Mouse (Mus musculus) kidney, postnatal 10 days (tissue): Measurements from ENCODE around the gene Prkab1.

Experiments
- DNase-seq: peaks from one replicate; pipeline ENCODE4 v3.0.0; 2021; ENCODE audit warnings: mixed read lengths

Gene Prkab1

DNA sequence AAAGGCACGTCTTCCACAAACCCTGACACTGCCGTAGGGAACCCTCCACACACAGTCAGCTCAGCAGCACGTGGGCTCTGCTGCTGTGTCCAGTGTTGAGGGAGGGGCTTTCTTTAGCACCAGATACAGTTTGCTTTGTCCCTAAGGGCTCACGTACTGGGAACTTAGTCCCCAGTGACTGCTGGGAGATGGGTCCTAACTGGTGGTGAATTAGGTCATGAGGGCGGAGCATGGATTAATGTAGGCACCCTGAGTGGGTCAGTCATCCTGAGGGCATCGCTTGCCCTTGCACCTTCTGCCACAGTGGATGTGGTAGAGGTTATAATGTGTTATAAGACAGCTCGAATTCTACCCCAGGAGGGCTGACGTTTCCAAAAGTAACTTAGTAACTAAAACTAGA is 6.9 kb downstream of the Prkab1 start:
- DNase-seq: no peak

DNA sequence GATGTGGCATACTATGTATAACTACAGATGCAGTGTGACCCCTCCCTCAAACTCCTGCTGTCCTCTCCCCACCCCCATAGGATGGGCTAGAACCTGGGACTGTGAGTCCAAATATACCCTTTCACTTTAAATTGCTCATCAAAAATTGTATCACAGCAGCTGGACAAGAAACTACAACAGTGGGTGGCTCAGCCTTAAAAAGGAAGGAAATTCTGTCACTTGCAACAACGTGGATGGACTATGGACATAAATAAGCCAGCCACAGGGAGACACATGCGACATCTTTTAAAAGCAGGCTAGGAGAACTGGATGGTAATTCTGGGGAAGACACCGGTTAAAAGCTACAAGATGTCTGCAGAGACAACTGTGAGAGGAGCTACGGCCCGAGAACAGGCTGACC is 7.8 kb downstream of the Prkab1 start:
- no peak for DNase-seq

DNA sequence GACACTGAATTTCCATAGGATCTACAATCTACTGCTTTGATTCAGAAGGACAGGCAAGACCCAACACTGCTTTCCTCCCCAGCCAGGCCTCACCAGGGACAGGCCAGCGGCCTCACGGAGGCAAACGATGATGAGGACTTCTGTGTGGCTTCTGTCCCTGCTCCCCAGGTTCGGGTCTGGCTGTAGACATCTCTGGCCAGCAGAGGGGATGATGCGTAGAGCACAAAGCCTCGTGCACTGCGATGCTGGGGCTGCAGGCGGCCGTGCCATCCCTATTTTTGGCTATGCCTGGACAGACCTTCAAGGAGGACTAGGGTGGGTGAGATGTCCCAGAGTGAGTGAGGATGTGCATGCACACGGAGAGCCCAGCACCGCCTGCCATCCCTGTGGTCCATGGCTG is 10.1 kb downstream of the Prkab1 start:
- DNase-seq: no peak

DNA sequence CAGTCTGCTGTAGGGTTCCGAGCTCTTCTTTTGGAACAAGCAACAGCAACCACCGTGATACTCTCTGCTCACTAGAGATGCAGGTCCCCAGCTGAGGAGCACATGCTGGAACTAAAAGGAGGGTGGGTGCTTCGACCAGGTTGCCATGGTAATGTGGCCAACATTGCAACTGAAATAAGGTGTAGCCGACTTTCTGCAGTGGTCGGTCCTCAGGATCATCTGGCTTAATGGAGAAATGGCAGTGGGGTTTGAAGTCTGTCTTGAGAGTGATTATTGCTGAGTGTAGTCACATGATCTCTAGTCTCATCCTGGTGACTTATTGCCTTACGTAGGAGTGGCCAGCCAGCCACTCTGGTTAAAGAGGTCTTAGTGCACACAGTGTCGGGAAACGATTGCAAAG is 10.5 kb downstream of the Prkab1 start:
- no peak for DNase-seq

DNA sequence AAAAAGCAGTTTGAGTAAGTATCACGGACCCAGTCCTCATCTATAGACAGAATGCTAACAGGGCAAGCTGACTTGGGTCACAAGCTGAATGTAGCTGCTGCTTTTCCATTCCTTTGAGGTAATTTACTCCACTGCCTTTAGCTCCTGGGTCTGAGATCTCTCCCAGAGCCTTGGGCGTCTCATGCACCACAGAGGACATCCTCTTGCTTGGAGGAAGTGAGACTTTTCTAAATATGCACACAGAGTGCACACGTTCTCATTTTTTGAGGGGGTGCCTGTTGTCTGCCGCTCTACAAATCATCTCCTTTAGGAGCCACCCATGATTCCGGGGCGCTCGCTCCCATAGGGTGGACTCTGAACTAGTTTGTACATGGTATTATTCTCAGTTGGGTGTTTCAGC is 11.8 kb downstream of the Prkab1 start:
- no peak for DNase-seq

DNA sequence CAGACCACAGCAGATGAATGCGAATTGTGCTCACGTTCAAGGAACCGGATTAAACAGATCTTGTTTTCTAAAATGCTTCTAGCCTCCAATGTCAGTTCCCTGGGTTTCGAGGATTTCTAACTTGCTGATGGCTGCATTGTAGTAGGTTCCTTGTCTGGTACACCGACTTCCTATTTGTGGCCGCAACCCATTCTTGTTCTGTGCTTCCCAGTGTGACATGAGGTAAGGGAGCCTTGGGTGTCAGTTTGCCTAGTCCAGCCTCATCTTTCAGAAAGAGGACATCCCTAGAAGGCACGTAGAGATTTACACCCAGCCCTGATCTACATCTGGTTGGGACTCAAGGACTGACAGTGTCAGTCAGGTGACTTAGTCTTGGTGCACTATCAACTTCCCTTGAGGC is 12.6 kb downstream of the Prkab1 start:
- no peak for DNase-seq

DNA sequence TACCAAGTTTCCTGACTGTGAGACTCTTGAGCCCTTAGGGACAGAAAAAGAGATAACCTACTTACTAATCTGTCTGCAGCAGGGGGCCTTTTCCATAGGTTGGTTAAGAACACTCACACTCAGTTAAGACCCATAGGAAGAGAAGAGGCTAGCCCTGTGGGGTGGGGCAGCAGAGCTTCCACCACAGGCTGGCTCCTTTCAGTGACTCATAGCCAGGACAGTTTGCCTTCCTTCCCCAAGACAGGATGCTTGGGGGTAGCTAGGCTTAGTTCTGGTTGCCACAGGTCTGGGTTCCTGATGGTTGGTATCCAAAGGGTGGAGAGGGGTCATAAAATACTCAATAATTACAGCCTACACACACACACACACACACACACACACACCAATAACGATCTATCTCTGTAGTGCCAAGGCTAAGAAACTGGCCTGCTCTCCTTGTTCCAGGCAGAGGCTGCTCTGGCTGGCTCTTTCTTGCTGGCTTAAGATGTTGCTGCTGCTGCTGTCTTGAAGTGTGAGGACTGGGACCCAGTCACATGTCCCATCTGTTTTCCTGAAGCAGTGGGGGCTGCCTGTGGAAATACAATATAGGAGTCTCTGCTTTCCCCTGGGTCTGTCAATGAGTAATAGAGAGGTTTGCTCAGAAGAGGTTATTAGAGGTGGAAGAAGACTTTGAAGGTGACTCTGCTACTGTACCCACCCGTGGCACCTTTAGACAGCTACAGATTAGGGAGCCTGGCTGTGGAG is 14.3 kb downstream of the Prkab1 start:
- DNase-seq: peak; percentile 38

DNA sequence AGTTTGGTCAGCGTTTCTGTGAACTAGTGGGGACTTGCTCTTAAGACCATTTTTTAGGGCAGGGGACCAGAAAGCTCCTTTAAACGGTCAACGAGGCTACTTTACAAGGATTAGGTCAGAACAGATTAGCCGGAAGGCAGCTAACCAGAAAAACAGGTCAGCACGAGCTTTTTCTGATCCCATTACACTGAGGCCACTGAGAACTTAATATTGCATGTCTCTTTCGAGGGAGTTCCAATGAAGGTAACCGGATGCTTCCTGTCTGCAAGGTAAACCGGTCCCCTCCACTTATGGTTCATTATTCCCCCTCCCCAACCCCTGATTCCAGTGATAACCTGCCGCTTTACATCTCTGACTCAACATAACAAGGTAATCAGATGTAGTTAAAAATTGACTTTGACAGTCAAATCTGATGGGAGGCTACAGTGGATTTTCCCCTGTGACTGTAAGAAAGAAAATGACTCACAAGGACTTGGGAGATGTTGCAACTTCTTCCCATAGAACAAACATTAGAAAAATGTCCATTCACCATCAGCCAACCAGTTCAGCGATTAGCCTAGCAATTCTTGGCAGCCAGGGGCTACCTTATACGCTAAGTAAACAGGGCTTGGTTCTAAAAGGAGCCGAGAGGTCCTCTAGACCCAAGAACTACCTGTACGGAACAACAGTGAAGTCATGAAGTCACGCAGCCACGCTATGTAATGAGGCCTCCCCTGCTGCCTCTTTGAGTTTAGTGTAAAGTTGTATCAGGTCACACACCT is 15.0 kb downstream of the Prkab1 start:
- DNase-seq: peak; percentile 7

DNA sequence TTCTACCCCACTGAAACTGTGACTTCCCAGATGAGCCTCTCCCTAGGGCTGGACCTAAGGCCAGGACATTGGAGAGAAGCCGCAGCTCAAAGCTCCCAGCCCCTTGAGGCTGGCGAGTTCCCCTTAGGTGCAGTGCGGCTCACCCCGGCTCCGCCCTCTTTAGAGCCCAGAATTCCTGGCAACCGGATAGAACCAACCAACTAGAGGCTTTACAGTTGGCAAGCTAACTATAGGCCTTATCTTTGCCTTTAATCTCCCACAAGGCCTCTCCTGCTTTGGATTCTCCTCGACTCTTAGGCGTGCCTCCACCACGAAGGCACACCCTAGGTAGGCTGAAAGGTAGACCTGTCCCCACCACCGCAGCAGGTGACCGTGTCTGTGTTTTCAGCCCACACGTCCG is 16.6 kb downstream of the Prkab1 start:
- DNase-seq: peak; percentile 16

DNA sequence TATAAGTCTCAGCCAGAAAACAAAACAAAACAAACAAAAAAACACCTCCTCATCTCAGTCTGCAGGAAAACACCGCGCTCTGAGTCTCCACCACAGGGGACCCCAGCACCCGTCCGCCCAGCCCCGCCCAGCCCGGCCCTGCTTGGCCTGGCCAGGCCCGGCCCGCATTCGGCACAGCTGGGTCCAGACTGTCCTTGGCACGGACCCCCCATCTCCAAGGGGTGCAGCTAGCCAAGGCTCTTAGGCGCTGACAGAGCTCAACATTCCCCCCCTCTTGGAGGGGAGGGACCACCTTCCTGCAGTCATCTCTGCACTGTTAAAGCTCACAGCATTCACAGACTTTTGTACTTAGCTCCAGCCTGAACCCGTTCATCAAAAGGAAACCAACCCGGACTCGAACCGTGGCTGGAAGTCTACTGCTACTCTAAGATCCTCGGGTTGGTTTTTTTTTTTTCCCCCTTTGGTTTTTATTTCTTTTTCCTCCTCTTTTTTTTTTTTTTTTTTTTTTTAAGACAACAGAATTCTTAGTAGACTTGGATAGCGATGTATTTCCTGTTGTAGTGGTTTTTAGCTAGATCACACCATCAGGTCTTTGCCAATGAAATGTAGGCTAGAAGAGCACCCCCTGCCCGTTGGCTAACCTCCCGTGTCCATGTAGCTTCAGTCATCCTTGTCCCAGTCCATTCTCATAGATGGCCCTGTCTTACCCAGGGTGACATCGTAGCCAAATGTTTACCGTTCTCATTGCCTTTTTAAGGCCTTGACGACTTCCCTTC is 17.8 kb downstream of the Prkab1 start:
- DNase-seq: peak; percentile 70

DNA sequence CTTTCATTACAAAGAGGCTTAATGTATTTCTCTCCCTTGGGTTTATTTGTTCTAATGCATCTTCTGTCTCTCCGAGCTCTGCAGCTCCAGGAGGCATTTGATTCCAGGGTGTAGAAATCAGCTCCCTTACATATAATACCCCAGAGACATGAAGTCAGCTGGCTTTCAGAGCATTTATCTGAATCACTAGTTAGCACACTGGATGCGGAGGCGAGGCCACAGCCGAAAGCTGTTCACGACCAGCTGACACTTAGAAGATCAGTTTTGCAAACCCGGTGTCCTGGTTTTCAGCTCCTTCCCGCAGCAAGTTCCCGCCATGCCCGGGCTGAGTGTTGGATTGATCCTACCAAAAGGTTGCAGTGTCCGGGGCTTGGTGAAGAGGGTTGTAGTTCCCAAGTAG is 20.0 kb downstream of the Prkab1 start:
- DNase-seq: no peak

DNA sequence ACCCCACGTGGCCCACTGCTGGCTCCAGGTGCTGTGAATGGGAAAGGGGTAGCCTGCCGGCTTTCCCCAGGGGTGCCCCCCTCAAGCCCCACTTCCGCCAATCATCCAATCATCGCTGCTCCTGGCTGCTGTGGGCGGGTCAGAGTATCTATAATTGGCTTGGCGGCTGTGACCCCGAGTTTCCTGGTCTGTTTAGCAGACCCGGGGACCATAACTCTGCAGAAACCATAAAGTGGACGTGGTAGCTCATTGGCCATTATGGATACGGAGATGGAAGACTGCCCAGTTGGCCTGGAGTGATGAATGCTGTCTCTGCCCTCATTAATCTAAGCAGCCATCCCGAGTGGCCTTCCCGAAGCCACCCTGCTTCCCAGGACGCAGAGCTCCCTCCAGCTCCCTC is 20.5 kb downstream of the Prkab1 start:
- peak; percentile 71 for DNase-seq

DNA sequence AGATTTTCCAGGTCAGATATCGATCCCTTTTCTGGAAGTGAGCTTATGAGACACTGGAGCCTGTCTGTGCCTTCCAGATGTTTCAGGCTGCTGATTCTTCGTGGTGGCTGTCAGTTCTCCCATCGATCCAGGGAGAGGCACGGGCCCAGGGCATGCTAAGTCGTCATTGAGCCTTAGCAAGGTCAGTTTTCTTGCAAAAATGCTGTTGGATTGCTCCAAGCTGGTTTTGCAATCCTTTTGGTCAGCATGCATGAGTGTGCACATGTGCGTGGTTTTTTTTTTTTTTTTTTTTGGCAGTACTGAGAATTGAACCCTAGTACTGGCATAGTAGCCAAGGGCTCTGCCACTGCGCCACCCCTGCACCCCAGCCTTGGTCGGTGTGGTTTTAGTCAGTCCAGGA is 21.2 kb downstream of the Prkab1 start:
- DNase-seq: no peak

DNA sequence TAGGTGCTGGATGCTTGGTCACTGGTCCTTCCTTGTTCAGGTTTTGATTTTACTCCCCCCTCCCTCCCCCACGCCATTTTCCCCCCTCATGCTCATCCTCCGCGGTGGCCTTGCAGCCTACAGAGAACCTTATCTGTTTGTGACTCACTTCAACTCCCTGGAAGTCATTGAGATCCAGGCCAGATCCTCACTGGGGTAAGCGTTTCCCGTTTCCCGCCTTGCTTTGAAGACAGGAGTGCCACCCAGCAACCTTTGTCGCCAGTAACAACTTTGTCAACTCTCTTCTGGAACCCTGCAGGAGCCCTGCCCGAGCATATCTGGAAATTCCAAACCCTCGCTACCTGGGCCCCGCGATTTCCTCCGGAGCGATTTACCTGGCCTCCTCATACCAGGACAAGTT is 26.9 kb downstream of the Prkab1 start:
- no peak for DNase-seq

DNA sequence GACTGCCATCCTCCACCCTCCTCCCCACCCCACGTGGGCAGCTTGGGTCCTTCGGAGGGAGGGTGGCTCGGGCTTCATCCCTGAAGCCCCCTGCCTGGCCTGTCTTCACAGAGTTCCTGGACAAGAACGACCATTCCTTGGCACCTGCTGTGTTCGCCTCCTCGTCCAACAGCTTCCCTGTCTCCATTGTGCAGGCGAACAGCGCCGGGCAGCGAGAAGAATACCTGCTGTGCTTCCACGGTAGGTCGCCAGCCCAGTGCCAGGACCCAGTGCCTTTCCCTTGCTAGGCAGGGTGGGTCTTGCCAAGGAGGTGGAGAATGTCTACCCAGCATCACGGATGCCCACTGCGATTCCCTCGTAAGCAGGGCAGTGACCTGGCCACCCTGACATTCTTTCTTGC is 30.2 kb downstream of the Prkab1 start:
- no peak for DNase-seq

DNA sequence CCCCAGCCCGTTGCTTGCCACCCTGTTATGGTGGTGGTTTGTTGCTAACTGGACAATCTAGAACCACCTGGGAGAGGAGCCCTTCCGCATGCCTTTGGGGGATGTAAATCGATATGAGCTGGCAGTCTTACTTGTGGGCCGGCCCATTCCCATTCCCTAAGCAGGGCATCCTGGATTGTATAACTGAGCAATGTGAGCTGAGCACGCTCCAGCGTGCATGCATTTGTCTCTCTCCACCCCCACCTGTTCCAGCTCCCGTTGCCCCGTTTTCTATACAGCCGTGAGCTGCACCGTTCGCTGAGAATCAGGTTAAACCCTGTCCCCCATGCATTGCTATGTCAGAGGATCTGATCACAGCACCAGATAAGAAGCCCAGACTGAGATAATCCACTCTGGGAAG is 32.6 kb downstream of the Prkab1 start:
- DNase-seq: no peak

DNA sequence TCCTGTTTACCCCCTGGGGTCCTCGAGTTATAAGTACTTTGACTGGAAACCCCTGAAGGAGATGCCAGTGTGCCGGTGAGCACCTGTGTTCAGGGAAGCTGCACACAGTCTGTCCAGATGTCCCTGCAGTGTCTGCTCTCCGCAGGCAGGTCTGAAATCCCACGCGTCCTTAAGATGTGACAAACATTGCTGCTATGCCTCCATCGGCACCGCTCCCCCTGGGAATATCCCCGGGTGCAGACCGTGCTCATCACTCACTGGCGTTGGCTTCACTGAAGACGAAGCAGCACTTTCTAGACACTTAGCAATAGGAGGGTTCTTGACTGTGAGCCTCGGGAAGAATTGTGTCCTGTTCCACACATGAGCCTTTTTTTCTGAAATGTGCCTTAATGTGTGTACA is 37.0 kb downstream of the Prkab1 start:
- DNase-seq: no peak

DNA sequence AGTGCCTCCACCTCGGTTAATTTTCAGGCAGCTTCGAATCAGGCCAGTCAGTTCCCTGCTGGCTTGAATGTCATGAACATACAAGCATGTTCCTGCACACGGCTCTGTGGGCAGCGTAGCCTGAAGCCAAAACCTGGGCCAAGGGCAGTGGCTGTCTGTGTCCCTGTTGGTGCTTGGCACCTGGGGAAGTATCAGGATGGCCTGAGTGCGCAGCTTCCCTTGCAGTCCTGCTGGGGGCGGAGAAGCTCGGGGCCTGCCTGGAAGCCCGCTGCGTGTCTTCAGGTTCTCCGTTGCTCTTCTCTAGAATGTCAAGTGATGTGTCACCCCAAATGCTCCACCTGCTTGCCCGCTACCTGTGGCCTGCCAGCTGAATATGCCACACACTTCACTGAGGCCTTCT is 39.2 kb downstream of the Prkab1 start:
- no peak for DNase-seq

DNA sequence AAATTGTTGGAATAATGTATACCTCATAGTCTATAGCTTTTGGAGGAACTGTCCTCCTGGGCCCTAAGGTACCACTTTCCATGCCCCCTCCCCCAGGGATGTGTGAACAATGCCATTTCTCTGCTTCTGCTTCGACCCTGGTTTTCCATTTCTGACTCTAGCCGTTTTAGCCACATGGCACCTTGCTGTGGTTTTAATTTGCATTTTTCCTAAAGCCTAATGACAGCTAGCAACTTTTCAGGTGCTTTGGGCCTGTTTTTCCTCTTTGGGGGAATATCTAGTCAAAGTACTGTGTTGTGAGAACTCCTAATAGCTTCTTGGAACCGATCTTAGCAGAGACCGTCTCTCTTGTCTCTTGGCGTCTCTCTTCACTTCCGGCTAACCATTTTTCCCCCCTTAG is 39.9 kb downstream of the Prkab1 start:
- no peak for DNase-seq

DNA sequence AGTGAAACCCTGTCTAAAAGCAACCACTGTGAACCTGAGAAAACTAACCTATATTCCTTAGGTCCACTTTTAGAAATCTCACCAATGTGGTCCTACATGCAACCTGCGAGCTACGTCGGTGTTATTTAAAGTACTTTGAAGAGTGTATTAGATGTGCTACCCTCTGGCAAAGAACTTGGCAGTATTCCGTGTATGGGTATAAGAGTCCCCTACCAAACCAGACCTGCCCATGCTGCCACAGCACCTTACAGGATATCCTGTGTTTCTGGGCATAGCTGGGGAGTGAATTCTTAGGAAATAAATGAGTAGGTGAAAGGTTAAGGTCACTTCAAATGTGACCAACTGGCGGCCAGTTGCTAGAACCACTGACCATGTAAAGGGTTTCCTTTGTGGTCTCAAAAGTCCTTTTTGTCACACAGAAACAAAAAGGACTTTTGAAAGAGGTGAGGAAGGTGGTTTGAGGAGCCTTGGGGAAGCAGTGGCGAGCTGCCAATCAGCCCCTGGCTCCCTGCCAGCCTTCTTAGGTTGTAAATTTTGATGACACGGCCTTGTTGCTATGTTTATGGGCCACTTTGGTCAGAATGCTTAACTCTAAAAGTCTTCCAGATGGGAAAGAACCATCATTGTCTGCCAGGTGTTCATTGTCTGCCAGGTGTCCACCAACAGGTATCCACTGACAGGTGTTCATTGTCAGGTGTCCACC is 41.5 kb downstream of the Prkab1 start:
- DNase-seq: peak; percentile 92

DNA sequence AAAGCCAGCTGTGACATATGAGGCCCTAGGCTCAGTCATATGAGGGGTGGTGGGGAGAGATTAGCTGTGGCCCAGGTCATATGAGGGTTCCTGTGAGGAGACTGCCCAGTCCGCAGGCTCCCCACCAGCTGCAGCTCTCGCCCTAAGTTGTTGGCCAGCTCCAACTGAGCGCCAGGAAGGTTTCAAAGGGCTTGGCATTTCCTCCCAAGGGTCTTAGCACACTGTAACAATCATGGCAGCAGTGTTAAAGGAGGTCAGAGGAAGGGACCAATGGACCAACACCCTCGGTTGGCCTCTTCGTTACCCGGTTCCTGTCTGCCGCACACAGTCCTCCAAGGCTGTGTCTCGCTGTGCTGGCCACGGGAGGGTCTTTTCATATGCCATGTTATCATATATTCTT is 43.8 kb downstream of the Prkab1 start:
- peak; percentile 44 for DNase-seq

DNA sequence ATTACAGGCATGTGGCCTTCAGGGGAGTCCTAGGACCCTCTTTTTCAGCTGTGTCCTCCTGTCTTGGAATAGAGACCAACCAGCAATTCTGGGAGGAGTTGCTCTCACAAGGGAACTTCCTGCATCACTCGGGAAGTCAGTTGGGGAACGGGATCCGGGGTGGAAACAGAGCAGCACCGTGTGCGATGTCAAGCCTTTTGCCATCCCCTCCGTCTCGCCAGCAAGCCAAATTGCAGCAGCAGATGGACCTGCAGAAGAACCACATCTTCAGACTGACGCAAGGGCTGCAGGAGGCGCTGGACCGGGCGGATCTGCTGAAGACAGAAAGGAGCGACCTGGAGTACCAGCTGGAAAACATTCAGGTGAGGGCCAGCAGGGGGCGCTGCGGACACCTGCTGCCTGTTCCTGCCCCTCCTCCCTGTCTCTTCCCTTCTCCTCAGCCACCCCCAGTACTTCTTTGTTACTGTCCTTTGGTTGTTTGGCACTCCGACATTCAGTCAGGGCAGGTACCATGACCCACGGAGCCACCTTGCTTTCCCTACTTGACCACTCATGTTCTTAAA is 45.1 kb downstream of the Prkab1 start:
- DNase-seq: peak; percentile 44

DNA sequence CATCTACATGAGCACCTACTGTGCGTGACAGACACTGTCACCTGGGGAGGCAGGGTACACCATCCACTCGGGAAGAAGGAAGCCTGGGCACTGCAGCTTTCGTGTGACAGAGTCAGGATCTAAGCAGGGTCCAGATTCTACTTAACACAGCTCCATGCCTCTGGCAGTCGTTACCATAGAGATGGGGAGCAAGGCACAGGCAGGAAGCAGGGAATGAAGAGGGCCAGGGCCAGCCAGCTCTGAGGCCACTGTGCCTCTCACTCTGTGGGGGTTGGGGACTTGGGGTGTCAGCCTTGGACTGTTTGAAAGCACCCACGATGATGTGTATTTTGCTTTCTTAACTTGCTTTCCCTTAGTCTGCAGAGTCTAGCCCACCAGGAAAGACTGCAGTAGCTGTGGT is 46.1 kb downstream of the Prkab1 start:
- peak; percentile 28 for DNase-seq
